Mouse (Mus musculus) embryonic fibroblast, embryonic 13.5 days (primary cell): ENCODE results near the gene Nav2.
A peak's percentile ranks its signal among the peaks of the same experiment; 100 is the strongest.

ENCODE experiments used
- CTCF ChIP-seq: IDR thresholded peaks from 2 replicates; pipeline ENCODE4 v1.5.1; 2011; ENCODE audit warnings: mild to moderate bottlenecking, control low read depth, low read length, moderate library complexity, borderline replicate concordance; ENCODE audit not compliant: insufficient read depth
- POLR2A ChIP-seq: IDR thresholded peaks from 2 replicates; pipeline ENCODE4 v1.6.1; 2011; ENCODE audit warnings: low read depth, mild to moderate bottlenecking, control low read depth, low read length, moderate library complexity

DNA sequence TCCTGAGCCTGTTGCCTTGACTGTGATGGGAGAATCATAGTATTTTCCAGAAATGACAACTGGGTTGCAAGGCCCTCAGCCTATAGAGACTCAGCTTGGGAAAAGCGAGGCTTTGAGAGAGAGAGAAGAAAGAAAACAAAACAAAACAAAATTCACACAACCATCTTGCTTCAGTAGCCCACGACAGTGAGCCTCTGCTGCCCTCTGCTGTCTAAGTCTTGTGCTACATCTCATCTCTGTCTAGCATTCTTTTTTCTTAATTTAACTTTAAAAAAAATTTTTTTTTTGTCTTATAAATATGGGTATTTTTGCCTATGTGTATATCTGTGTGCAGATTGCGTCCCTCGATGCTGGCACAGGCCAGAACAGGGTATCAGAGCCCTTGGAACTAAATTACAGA lies 517.5 kb downstream of the Nav2 start:
- TF ChIP-seq CTCF = peak; percentile 76; the same call in 1 of the 2 replicates
- no peak for TF ChIP-seq POLR2A
